ENCODE assay signal across 27 mouse cellular contexts in the genomic region with DNA sequence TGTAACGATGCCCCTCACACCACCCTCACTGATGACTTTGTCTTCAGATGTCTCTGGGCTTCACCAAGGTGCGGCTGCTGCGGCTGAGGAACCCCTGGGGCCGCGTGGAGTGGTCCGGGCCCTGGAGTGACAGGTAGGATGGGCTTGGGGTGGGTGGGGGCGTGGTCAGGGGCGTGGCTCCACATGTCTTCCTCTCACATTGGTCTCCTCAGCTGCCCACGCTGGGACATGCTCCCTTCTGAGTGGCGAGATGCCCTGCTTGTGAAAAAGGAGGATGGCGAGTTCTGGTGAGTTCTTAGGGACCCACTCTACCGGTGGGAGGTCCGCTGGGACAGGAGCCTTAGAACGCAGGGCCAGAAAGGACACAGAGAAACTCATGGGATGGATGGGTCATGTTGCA. TPM values are rescaled to one million over a fixed set of nuclear protein-coding genes. Genes with fewer than 3 reads are reported as not detected.
DNase-seq lines count a peak whose midpoint lies in the region; ATAC-seq lines count a peak whose summit lies in the region.
"Had no signal": no experiment of that assay in that cellular context is flagged by ENCODE, and none has a peak within 500 bp of the region (broad histone marks: within the 10 kb centered on the region; RNA-seq: fewer than 3 reads in every experiment).

No protein-coding gene starts in this region.

- H3K9ac ChIP-seq in limb, embryonic 12.5 days (replicated peaks) = no peak overlapping the region
- H3K9ac ChIP-seq: embryonic facial prominence, embryonic 13.5 days; forebrain, embryonic 12.5 days; liver, embryonic 14.5 days; lung, embryonic 15.5 days had no signal

- peaks cover 9% of the 10 kb centered on the region for H3K36me3 ChIP-seq in limb, embryonic 12.5 days
- H3K36me3 ChIP-seq in limb, embryonic 10.5 days = peaks cover 13% of the 10 kb centered on the region

- no peaks in the 10 kb centered on the region for H3K9me3 ChIP-seq in limb, embryonic 12.5 days
- no peaks in the 10 kb centered on the region for H3K9me3 ChIP-seq in limb, embryonic 10.5 days (replicated peaks)
- H3K9me3 ChIP-seq: embryonic facial prominence, embryonic 13.5 days; forebrain, embryonic 12.5 days; lung, embryonic 15.5 days; megakaryocyte, embryonic 14.5 days had no signal

- WGBS in limb, embryonic 12.5 days = 20% methylated on average over 14 of the region's 14 CpGs
- 17% methylated on average over 14 of the region's 14 CpGs for WGBS in limb, embryonic 10.5 days

- H3K4me1 ChIP-seq in limb, embryonic 12.5 days (replicated peaks) = peaks cover 15% of the 10 kb centered on the region
- peaks cover 17% of the 10 kb centered on the region for H3K4me1 ChIP-seq in limb, embryonic 10.5 days

- peak; percentile 82 for DNase-seq in heart, adult 11 months
- no peak for DNase-seq in heart, postnatal 10 days
- no peak for DNase-seq in limb, embryonic 10.5 days (ENCODE audit: low spot score)
- peak; percentile 15 for DNase-seq in thymus, postnatal 14 days
- no peak for DNase-seq in thymus, postnatal 36 days
- no peak for DNase-seq in embryo, embryonic 10 days (ENCODE audit: low spot score)
- DNase-seq: adrenal gland, postnatal 36 days; cerebellum, adult 11-12 months; cerebellum, postnatal 10 days; gastrocnemius, postnatal 36 days; kidney, postnatal 14 days; lung, postnatal 36 days had no signal

- peaks cover 59% of the 10 kb centered on the region for H3K27me3 ChIP-seq in limb, embryonic 12.5 days
- peaks cover 58% of the 10 kb centered on the region for H3K27me3 ChIP-seq in limb, embryonic 10.5 days (ENCODE audit: low read depth, poor library complexity, severe bottlenecking)

- no peak overlapping the region for H3K27ac ChIP-seq in limb, embryonic 12.5 days
- H3K27ac ChIP-seq in limb, embryonic 10.5 days = no peak overlapping the region
- H3K27ac ChIP-seq: embryonic facial prominence, embryonic 13.5 days; forebrain, embryonic 12.5 days; layer of hippocampus, adult 2 months; liver, embryonic 14.5 days; lung, embryonic 15.5 days had no signal

- ATAC-seq in limb, embryonic 12.5 days (ENCODE audit: insufficient number of reproducible peaks, insufficient read depth, low FRiP score, low TSS enrichment, low read depth) = peak; percentile 23; the same call in 1 of the 2 replicates
- ATAC-seq in cerebellum, adult (ENCODE audit: insufficient number of reproducible peaks, low FRiP score, low TSS enrichment) = no peak
- ATAC-seq: hindbrain, embryonic 16.5 days; intestine, postnatal 0 days; midbrain, embryonic 16.5 days had no signal

- intact Hi-C loops in heart, postnatal 10 days (cut with DNase I) = no loop called here

- H3K4me3 ChIP-seq in limb, embryonic 12.5 days (replicated peaks) = no peak overlapping the region
- no peak overlapping the region for H3K4me3 ChIP-seq in limb, embryonic 10.5 days
- H3K4me3 ChIP-seq: embryonic facial prominence, embryonic 13.5 days; erythroblast, embryonic 14.5 days; forebrain, embryonic 12.5 days; layer of hippocampus, adult 2 months; lung, embryonic 15.5 days; megakaryocyte, embryonic 14.5 days had no signal

- H3K4me2 ChIP-seq in limb, embryonic 12.5 days = no peak overlapping the region
- H3K4me2 ChIP-seq: embryonic facial prominence, embryonic 13.5 days; forebrain, embryonic 12.5 days; lung, embryonic 15.5 days had no signal

RNA-seq across cellular contexts. Expression of a gene that starts 5.3 kb away (rescaled TPM):
- total RNA-seq in heart, postnatal 10 days (2021) = under 1 TPM; 0.26 to 0.47 TPM
- polyA plus RNA-seq in limb, embryonic 12.5 days (2016; fragmentation: Nextera tagmentation; extraction: Ambion mirVana) = 0.26 and 0.29 TPM in 2 replicates
- polyA plus RNA-seq in limb, embryonic 10.5 days (2016; fragmentation: Nextera tagmentation; extraction: Ambion mirVana) = 0.44 and 0.48 TPM in 2 replicates
- total RNA-seq: hematopoietic stem cell, adult 5-6 weeks had no signal
- polyA plus RNA-seq: erythroblast, embryonic 14.5 days had no signal

RNA-seq across cellular contexts. Expression of a gene that starts 22.8 kb away (rescaled TPM):
- total RNA-seq in heart, postnatal 10 days (2021) = 1 to 10 TPM; 2.2 to 2.8 TPM
- polyA plus RNA-seq in limb, embryonic 12.5 days (2016; fragmentation: Nextera tagmentation; extraction: Ambion mirVana) = 3.4 and 4.8 TPM in 2 replicates
- polyA plus RNA-seq in limb, embryonic 10.5 days (2016; fragmentation: Nextera tagmentation; extraction: Ambion mirVana) = 0.41 and 0.73 TPM in 2 replicates
- total RNA-seq: gastrocnemius, postnatal 36 days; hematopoietic stem cell, adult 5-6 weeks; layer of hippocampus, adult 2 months; layer of hippocampus, postnatal 25 days had no signal
- polyA plus RNA-seq: erythroblast, embryonic 14.5 days; small intestine, adult 2 months had no signal

RNA-seq across cellular contexts. Expression of a gene that starts 52.8 kb away (rescaled TPM):
- total RNA-seq in heart, postnatal 10 days (2021) = 10 to 100 TPM; 35.0 to 35.8 TPM
- polyA plus RNA-seq in limb, embryonic 12.5 days (2016; fragmentation: Nextera tagmentation; extraction: Ambion mirVana) = 4.9 and 6.7 TPM in 2 replicates
- 2.7 and 4.1 TPM in 2 replicates for polyA plus RNA-seq in limb, embryonic 10.5 days (2016; fragmentation: Nextera tagmentation; extraction: Ambion mirVana)

Comparison
In these comparisons a context has a peak if more than half of its experiments do, and no peak if none do; other contexts are left out.
1. DNase-seq: peak in heart, adult 11 months (single experiment) and thymus, postnatal 14 days (single experiment); none in heart, postnatal 10 days (0 of 2), limb, embryonic 10.5 days (single experiment), thymus, postnatal 36 days (0 of 2) and embryo, embryonic 10 days (single experiment).